Mouse (Mus musculus) forebrain, embryonic 12.5 days (tissue): ENCODE measurements around the gene Amigo1. TPM values are rescaled to one million over a fixed set of nuclear protein-coding genes. Genes with fewer than 3 reads are reported as not detected.

Experiments used
- ATAC-seq: fragments of 200-750 bp; cut with Nextera tagmentation; 2 replicates; pipeline ENCODE4 v1.8.0; 2017; ENCODE audit warnings: moderate TSS enrichment; ENCODE audit not compliant: low FRiP score
- H3K27ac ChIP-seq: fragments of 300-500 bp; sonication (generic); 2 replicates; pipeline ENCODE4 v1.5.1; 2016; ENCODE audit warnings: mild to moderate bottlenecking
- H3K27me3 ChIP-seq: fragments of 300-500 bp; sonication (generic); 2 replicates; pipeline ENCODE4 v1.6.1; 2016; ENCODE audit warnings: mild to moderate bottlenecking
- H3K36me3 ChIP-seq: fragments of 300-500 bp; sonication (generic); replicated peaks from 2 replicates; pipeline ENCODE4 v1.6.1; 2016; ENCODE audit warnings: mild to moderate bottlenecking
- H3K4me1 ChIP-seq: fragments of 300-500 bp; sonication (generic); 2 replicates; pipeline ENCODE4 v1.6.1; 2016
- H3K4me2 ChIP-seq: fragments of 300-500 bp; sonication (generic); 2 replicates; pipeline ENCODE4 v1.6.1; 2016; ENCODE audit warnings: mild to moderate bottlenecking, moderate library complexity
- H3K4me3 ChIP-seq: fragments of 300-500 bp; sonication (generic); replicated peaks from 2 replicates; pipeline ENCODE4 v1.5.1; 2016; ENCODE audit warnings: mild to moderate bottlenecking
- H3K9ac ChIP-seq: fragments of 300-500 bp; sonication (generic); 2 replicates; pipeline ENCODE4 v1.6.1; 2016; ENCODE audit warnings: mild to moderate bottlenecking
- H3K9me3 ChIP-seq: fragments of 300-500 bp; sonication (generic); 2 replicates; pipeline ENCODE4 v1.6.1; 2016
- WGBS: fragments of 180-500 bp; shearing (Covaris S2); methylation state at CpG from one replicate; pipeline ENCODE4 v1.1.7; 2016; 5-methylcytosine and 5-hydroxymethylcytosine counted together
- polyA plus RNA-seq: library from polyadenylated mRNA; unstranded; fragments of >200 nt; fragmentation: Nextera tagmentation; extraction: Ambion mirVana; gene quantifications from 2 replicates; pipeline ENCODE4 v1.2.1, GENCODE M21; 2016

Gene Amigo1
- polyA plus RNA-seq, 1 experiment from 2014 or later: 7.5 TPM

- Histone ChIP-seq H3K9ac (no peak overlapping the region), H3K27ac (no peak overlapping the region), H3K36me3 (peaks cover 10% of the 10 kb centered on the region), H3K4me2 (no peak overlapping the region), H3K4me3 (no peak overlapping the region), H3K4me1 (peaks cover 20% of the 10 kb centered on the region), H3K27me3 (peaks cover 12% of the 10 kb centered on the region), H3K9me3 (no peaks in the 10 kb centered on the region)
- 80% methylated on average over 9 of the region's 9 CpGs for WGBS
- no peak for ATAC-seq
Measured at GRCm38 (mm10) chr3:108188716-108189490, 2.8 kb downstream of the Amigo1 start.

DNA sequence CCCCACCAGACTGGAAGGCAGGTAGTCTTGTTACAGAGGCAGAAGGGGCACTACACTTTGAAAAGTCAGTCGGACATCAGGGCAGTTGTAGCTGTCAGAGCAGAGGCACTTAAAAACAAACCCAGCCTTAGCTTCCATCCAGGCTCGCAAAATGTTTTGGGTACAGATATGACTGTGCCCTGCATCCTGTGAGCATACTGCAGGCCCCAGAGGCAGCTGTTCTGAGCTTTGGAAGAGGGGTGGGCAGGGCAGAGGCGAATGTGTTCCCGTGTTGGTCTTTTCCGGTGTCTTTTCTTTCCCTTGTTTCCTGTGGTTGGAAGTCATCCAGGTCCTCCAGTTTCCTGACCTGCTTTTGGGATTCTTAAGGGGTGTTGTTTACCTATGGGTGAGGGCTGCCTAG is 3.8 kb downstream of the Amigo1 start:
- no peak overlapping the region for H3K4me2 ChIP-seq
- no peak overlapping the region for H3K4me3 ChIP-seq
- no peak overlapping the region for H3K27ac ChIP-seq
- peaks cover 6% of the 10 kb centered on the region for H3K27me3 ChIP-seq
- no peak for ATAC-seq
- H3K9me3 ChIP-seq: no peaks in the 10 kb centered on the region
- peaks cover 20% of the 10 kb centered on the region for H3K4me1 ChIP-seq
- H3K36me3 ChIP-seq: peaks cover 12% of the 10 kb centered on the region
- WGBS: 85% methylated on average over 5 of the region's 5 CpGs
- H3K9ac ChIP-seq: no peak overlapping the region

- Histone ChIP-seq H3K36me3 (peaks cover 9% of the 10 kb centered on the region), H3K4me2 (no peak overlapping the region), H3K4me1 (peaks cover 26% of the 10 kb centered on the region), H3K9me3 (no peaks in the 10 kb centered on the region), H3K4me3 (no peak overlapping the region), H3K9ac (no peak overlapping the region), H3K27ac (no peak overlapping the region), H3K27me3 (no peaks in the 10 kb centered on the region)
- WGBS: 85% methylated on average over 4 of the region's 4 CpGs
- no peak for ATAC-seq
Measured at GRCm38 (mm10) chr3:108193686-108194085, 7.6 kb downstream of the Amigo1 start.

- H3K9me3 ChIP-seq: no peaks in the 10 kb centered on the region
- WGBS: 90% methylated on average over 4 of the region's 4 CpGs
- no peak overlapping the region for H3K4me3 ChIP-seq
- peaks cover 35% of the 10 kb centered on the region for H3K4me1 ChIP-seq
- peak overlapping the region; percentile 79; the same call in 1 of the 2 replicates for H3K27ac ChIP-seq
- no peak overlapping the region for H3K4me2 ChIP-seq
- H3K27me3 ChIP-seq: no peaks in the 10 kb centered on the region
- no peak for ATAC-seq
- H3K9ac ChIP-seq: no peak overlapping the region
- peaks cover 15% of the 10 kb centered on the region for H3K36me3 ChIP-seq
Measured at GRCm38 (mm10) chr3:108195287-108195686, 9.2 kb downstream of the Amigo1 start.

GRCm38 (mm10) chr3:108195941-108196590 is 9.9 kb downstream of the Amigo1 start:
- no peak for ATAC-seq
- H3K4me1 ChIP-seq: peaks cover 37% of the 10 kb centered on the region
- no peaks in the 10 kb centered on the region for H3K27me3 ChIP-seq
- WGBS: 72% methylated on average over 7 of the region's 7 CpGs
- H3K4me3 ChIP-seq: no peak overlapping the region
- H3K9ac ChIP-seq: peak overlapping the region; percentile 8; the same call in 1 of the 2 replicates
- 0 out of 2 replicates have a peak overlapping the region, but pooled peaks have one; percentile 24 for H3K4me2 ChIP-seq
- H3K36me3 ChIP-seq: peaks cover 15% of the 10 kb centered on the region
- peak overlapping the region; percentile 79 for H3K27ac ChIP-seq
- no peaks in the 10 kb centered on the region for H3K9me3 ChIP-seq

DNA sequence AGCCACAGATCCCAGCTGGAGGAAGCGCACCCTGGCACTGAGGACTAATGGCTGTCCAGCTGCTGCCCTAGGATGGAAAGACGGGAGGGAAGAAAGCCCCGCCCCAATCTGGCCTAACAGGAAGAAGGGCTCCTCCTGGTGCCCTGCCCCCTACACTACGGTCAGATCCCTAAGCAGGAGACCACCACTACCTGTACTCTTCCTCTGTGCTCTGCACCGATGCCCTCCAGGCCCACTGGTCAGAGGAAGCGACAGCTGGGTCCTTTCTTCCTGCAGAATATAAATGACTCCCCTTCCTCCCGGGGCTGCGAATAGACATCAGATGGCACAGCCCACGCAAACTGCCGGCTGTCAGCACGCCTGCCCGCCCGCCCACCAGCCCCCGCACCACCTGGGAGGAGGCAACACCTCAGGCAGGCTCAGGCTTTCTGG is 10.9 kb downstream of the Amigo1 start:
- H3K4me2 ChIP-seq: peak overlapping the region; percentile 24
- H3K4me1 ChIP-seq: peaks cover 45% of the 10 kb centered on the region
- peaks cover 19% of the 10 kb centered on the region for H3K36me3 ChIP-seq
- H3K27ac ChIP-seq: peak overlapping the region; percentile 79
- H3K9ac ChIP-seq: no peak overlapping the region
- H3K9me3 ChIP-seq: no peaks in the 10 kb centered on the region
- H3K4me3 ChIP-seq: no peak overlapping the region
- no peaks in the 10 kb centered on the region for H3K27me3 ChIP-seq
- WGBS: 21% methylated on average over 14 of the region's 14 CpGs
- peak; percentile 36; the same call in 1 of the 2 replicates for ATAC-seq

- no peak for ATAC-seq
- H3K36me3 ChIP-seq: peaks cover 36% of the 10 kb centered on the region
- no peak overlapping the region for H3K4me3 ChIP-seq
- no peak overlapping the region for H3K27ac ChIP-seq
- no peaks in the 10 kb centered on the region for H3K27me3 ChIP-seq
- H3K9me3 ChIP-seq: no peaks in the 10 kb centered on the region
- H3K4me2 ChIP-seq: no peak overlapping the region
- H3K4me1 ChIP-seq: peaks cover 45% of the 10 kb centered on the region
- 94% methylated on average over 6 of the region's 6 CpGs for WGBS
- no peak overlapping the region for H3K9ac ChIP-seq
Measured at GRCm38 (mm10) chr3:108199231-108199630, 13.1 kb downstream of the Amigo1 start.

DNA sequence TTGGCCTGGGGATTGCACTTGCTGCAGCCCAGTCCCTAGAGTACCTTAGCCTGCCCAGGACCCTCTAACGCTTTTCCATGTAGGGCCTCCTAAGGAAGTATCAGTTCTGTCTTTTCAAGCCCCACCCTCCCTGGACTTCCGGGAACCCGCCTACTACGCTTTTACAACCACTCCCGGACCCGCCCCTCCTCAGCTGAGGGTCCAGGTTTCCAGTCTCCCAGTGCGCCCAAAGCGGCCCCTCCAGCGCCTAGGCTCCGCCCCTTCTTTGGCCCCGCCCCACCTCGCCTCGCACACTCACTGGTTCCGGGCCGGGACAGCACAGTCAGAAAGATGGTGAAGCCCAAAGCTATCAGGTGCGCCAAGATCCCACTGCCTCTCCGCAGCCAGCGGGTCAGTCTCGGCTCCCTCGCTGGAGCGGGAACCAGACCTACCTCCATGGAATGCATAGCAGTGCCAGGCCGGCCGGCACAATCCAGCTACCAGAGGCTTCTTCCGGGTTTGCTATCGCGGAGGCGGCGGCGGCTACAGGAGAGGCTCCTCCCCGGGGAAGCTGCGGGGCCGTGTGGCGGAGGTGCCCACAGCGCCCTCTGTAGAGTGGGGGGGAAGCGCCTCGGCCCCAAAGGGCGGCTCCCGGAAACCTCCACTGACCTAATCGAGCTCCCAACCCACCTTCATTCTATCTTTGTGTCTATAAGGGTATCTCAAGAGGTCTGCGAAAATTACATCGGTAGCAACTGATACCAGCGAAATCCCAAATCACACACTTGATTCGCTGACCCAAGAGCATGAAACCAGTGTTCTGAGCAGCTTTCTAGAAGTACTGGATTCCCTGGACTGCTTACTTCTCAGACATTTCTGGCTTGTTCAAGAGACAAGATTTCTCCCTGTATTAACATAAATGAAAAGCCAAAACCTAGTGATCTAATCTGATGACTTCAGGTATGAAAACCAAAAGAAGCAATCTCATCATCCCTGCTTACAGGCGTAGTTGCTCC is 14.5 kb downstream of the Amigo1 start, which contains the start of gene Cyb561d1:
Cyb561d1 (minus strand) TSS at position 884 of the 995 bp plus-strand sequence.
- WGBS: 3% methylated on average over 44 of the region's 44 CpGs
- H3K9me3 ChIP-seq: no peaks in the 10 kb centered on the region
- peaks cover 40% of the 10 kb centered on the region for H3K4me1 ChIP-seq
- peak within 1 kb of the TSS; percentile 61 for H3K4me3 ChIP-seq
- peak; percentile 93 for ATAC-seq
- peaks cover 47% of the 10 kb centered on the region for H3K36me3 ChIP-seq
- peak within 1 kb of the TSS; percentile 61 for H3K4me2 ChIP-seq
- H3K27ac ChIP-seq: peak within 1 kb of the TSS; percentile 84
- peak within 1 kb of the TSS; percentile 63 for H3K9ac ChIP-seq
- no peaks in the 10 kb centered on the region for H3K27me3 ChIP-seq

- H3K36me3 ChIP-seq: peaks cover 66% of the 10 kb centered on the region
- no peaks in the 10 kb centered on the region for H3K9me3 ChIP-seq
- no peak overlapping the region for H3K4me3 ChIP-seq
- no peak overlapping the region for H3K9ac ChIP-seq
- H3K27me3 ChIP-seq: no peaks in the 10 kb centered on the region
- H3K27ac ChIP-seq: no peak overlapping the region
- no peak overlapping the region for H3K4me2 ChIP-seq
- no peak for ATAC-seq
- peaks cover 26% of the 10 kb centered on the region for H3K4me1 ChIP-seq
Measured at GRCm38 (mm10) chr3:108202506-108202905, 16.4 kb downstream of the Amigo1 start.

GRCm38 (mm10) chr3:108203212-108203611 is 17.1 kb downstream of the Amigo1 start:
- 94% methylated on average over 13 of the region's 13 CpGs for WGBS
- no peak overlapping the region for H3K9ac ChIP-seq
- H3K9me3 ChIP-seq: no peaks in the 10 kb centered on the region
- H3K4me1 ChIP-seq: peaks cover 25% of the 10 kb centered on the region
- H3K4me2 ChIP-seq: no peak overlapping the region
- H3K27me3 ChIP-seq: no peaks in the 10 kb centered on the region
- no peak overlapping the region for H3K27ac ChIP-seq
- peaks cover 72% of the 10 kb centered on the region for H3K36me3 ChIP-seq
- H3K4me3 ChIP-seq: no peak overlapping the region
- no peak for ATAC-seq

- no peak overlapping the region for H3K9ac ChIP-seq
- peaks cover 70% of the 10 kb centered on the region for H3K36me3 ChIP-seq
- peaks cover 31% of the 10 kb centered on the region for H3K4me1 ChIP-seq
- no peaks in the 10 kb centered on the region for H3K9me3 ChIP-seq
- no peak overlapping the region for H3K27ac ChIP-seq
- no peaks in the 10 kb centered on the region for H3K27me3 ChIP-seq
- ATAC-seq: no peak
- H3K4me3 ChIP-seq: no peak overlapping the region
- H3K4me2 ChIP-seq: no peak overlapping the region
- 78% methylated on average over 11 of the region's 11 CpGs for WGBS
Measured at GRCm38 (mm10) chr3:108203621-108204325, 17.6 kb downstream of the Amigo1 start.
